Mouse (Mus musculus) left cerebral cortex, postnatal 25 days (tissue): ENCODE results near the gene Ubn1. TPM values are rescaled to one million over a fixed set of nuclear protein-coding genes. Genes with fewer than 3 reads are reported as not detected.

Experiments used
- DNase-seq, 2 experiments: peaks; one replicate each; pipeline ENCODE4 v3.0.0; 2022; ENCODE audit warnings: low spot score in 2 of 2, mixed read lengths in 1 of 2
- intact Hi-C: fragments of 180-260 bp; cut with DNase I; formaldehyde crosslinking; loops from one replicate; pipeline ENCODE4 v1.15.1; 2025
- total RNA-seq, 2 experiments: library from RNA; stranded (reverse); gene quantifications; 2 replicates each; pipeline ENCODE4 v1.2.3; 2021

The Ubn1 gene
- total RNA-seq = 10 to 100 TPM; 43.3 to 48.2 TPM

DNA sequence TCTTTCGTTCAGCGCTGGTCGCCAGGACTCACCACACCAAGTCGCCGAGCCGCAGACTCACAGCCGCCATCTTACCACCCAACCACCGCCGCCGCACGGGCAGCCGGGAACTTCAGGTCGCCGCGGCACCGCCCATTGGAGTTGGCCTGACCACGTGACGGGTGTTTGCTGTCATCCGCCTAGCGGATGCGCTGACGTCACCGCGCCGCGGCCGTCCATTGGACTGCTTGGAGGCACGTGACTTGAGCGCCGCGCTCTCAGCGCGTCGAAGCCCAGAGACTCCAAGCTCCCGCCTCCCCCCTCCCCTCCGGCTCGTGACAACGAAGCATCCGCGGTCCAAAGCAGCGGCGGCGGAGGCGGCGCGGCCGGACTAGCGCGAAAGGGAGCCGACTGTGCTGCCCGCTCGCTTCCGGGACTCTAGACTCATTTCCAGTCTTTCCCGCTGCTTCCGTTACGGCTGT is at the start of gene Ubn1, which contains the start of gene Glyr1:
Ubn1 (plus strand) TSS at position 284 of the 461 bp plus-strand sequence.
Glyr1 (minus strand) TSS at position 90 of the 461 bp plus-strand sequence.
- peak; percentile 100 for DNase-seq
- intact Hi-C loops = loop anchor here (2.0 kb wide), 1 partner anchor 85 kb away; the partner anchor contains the start of gene Anks3

- no peak for DNase-seq
- intact Hi-C loops = no loop called here
These were observed 49.2 kb upstream of the Ubn1 start for GRCm38 (mm10) chr16:5000611-5001010.

DNA sequence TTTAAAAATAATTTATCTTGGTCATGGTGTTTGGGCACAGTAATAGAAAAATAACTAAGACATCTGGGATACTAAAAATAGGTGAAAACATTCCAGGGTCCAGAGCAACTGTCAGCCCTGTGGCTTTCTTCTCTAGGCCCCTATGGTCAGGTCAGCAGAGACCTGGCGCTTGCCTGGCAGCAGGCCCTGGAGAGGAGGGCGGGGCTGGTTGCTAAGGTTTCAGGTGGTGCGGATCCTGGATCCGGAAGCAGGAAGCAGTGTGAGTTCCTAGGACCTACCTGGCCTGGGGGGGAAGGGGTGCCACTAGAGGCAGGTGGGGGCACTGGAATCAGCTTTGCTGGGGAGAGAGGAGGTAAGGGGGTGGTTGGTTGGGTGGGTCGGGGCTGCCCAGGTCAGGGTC is 42.8 kb upstream of the Ubn1 start, which contains the start of gene Smim22:
Smim22 (plus strand) TSS at position 222 of the 400 bp plus-strand sequence.
- no peak for DNase-seq
- intact Hi-C loops = no loop called here

DNA sequence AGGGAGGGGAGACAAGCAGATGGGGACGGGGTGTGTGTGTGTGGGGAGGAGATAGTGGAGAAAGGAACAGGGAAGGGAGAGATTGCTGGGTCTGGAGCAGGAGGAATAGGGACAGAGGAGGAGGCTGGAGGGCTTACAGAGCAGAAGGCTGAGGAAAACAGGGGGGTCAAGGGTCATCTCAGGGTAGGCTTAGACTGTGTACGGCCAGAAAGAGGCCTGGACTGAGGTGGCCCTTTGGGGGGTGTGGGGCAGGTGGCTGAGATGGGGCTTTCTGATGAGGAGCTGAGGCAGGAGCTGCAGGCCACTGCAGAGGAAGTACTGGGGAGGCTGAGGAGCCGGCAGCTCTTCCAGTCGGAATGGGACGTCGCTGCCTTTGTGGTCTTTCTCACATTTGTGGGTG is 42.4 kb upstream of the Ubn1 start:
- DNase-seq = no peak
- intact Hi-C loops = no loop called here

GRCm38 (mm10) chr16:5008076-5008475 is 41.8 kb upstream of the Ubn1 start:
- intact Hi-C loops = no loop called here
- no peak for DNase-seq

- intact Hi-C loops = no loop called here
- no peak for DNase-seq
These were observed 39.4 kb upstream of the Ubn1 start for GRCm38 (mm10) chr16:5010371-5010935.

DNA sequence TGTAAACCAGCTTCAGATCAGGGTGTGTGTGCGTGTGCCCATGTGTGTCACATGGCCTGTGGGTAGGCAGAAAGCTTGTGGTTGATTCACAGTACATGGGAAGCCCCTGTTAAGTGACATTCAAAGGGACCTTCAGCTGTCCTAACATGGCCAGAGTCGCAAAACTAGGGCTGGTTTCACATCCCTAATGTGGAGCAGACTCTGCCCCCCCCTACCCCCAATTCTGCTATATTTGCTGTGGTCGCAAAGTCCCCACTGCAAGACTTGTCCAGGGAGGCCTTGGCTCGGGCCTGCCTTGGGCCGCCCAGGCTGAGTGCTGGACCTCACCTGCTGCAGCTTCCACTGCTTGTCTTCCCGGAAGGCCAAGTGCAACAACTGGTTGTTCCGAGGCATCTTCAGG is 38.6 kb upstream of the Ubn1 start:
- intact Hi-C loops = no loop called here
- no peak for DNase-seq

DNA sequence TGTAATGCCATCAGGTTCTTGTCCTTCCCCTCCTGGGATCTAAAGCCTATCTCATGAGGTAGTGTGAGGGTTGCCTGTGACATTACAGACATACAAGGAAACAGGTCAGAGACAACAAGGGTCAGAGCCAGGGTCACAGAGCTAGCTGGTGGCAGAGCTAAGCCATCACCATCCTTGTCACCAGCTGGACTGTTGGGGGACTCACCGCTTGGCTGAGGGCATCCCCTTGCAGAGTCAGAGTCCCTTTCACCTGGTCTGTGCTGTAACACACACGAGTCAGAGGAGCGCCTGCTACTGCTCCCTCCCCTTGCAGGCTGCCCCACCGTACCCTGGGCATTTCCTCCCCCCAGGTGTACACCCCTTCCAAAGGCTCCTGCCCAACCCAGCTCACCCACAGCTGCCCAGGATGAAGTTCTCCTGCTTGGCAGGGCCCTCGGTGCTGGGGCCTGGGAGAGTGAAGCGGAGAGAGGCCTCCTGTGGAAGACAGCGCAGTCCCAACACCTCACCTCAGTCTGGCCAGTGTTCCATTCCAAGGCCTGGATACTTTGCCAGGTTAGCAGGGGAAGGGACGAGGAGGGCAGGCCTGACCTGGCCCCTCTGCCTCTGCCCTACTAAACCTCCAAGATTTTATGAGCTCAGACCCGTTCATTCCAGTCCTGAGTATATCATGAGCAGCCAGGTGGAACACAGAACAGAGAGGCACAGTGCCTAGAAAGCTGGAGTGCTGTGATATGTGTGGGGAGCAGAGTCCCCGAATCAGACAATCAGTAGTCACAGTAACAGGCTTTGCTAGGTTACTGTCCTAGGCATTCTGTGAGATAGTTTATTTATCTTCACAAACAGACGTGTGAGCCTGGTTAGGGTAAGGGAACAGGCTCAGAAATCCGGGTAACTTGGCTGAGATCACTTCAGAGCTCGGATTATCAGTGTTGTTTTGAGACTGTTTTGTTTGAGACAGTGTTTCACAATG is 37.5 kb upstream of the Ubn1 start:
- intact Hi-C loops = loop anchor here (2.0 kb wide), 2 partner anchors 36 to 48 kb away; partner anchors contain the start of gene Anks3
- DNase-seq = no peak

- peak; percentile 99 to 100 for DNase-seq
- intact Hi-C loops = loop anchor here (2.0 kb wide), 2 partner anchors 36 to 48 kb away; partner anchors contain the start of gene Anks3
These were observed 36.6 kb upstream of the Ubn1 start, which contains the start of gene Rogdi for GRCm38 (mm10) chr16:5013054-5013838. Gene Rogdi (minus strand): TSS chr16:5013553.

GRCm38 (mm10) chr16:5014578-5014977 is 35.3 kb upstream of the Ubn1 start:
- no peak for DNase-seq
- intact Hi-C loops = no loop called here

- intact Hi-C loops = no loop called here
- DNase-seq = no peak
These were observed 25.8 kb upstream of the Ubn1 start for GRCm38 (mm10) chr16:5024021-5024420.

GRCm38 (mm10) chr16:5029847-5030246 is 20.0 kb upstream of the Ubn1 start:
- intact Hi-C loops = no loop called here

DNA sequence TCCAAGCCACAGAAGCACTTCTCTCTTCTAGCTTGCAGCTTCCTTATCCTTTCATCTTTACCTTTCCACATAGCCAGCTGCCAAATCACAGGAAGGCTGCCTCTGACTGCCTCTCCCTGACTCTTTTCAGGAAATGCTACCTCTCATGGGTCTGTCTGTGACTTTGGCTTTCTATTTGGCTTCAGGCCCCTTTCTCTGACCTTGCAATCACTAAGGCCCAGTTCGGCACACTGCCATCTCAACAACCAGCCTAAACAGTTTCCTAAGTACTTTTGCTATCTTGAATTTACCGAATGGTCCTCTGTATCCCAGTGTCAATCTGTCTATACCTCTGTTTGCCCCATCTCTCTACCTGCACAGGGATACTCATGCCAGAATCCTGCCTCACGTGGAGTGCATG is 14.3 kb upstream of the Ubn1 start:
- no peak for DNase-seq
- intact Hi-C loops = no loop called here

More at GRCm38 (mm10) chr16:5029847-5030246, 20.0 kb upstream of the Ubn1 start:
- no peak for DNase-seq

DNA sequence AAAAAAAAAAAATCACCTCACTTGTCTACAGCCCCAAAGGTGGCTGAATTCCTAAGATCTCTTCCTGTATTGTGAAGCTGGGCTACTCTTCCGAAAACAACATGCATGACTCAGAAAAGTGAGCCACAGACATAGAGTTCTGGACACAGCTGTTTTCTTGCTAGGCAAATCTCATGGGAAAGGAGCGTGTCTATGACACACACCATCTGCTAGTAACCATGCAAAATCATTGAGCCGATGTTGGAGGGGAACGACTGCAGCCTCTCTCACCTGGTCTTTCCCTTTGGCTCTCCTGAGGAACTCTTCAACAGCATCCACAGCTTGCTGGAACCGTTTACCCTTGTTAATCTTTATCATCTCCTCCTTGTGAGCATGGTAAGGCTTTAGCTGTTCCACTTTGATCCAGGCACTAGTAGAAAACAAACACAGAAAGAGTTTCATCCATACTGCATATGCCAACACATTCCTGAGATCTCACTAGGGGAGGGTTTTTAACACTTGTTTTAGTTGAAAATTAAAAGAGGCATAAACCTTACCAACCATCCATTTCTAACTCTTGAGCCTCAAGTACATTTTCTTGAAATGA is 13.1 kb upstream of the Ubn1 start:
- intact Hi-C loops = no loop called here
- DNase-seq = no peak

DNA sequence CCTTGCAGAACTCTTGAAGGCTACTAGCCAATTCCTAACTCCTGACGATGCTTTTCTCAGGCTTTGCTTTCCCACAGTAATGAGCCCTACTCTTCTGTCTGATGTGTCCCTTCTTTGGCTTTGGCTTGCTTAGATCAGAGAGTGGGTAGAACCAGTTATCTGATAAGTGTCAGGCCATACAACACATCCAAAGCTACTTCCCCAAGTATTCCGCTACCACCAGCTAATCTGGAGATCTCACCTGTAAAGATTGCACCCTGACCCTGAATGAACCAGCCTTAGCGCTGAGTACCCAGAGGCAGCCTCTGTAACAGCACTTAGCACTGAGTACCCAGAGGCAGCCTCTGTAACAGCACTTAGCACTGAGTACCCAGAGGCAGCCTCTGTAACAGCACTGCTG is 4.5 kb upstream of the Ubn1 start:
- intact Hi-C loops = no loop called here
- DNase-seq = no peak

GRCm38 (mm10) chr16:5049182-5049773 is 579 bp upstream of the Ubn1 start:
- intact Hi-C loops = loop anchor here (2.0 kb wide), 1 partner anchor 84 kb away; the partner anchor contains the start of gene Anks3
- no peak for DNase-seq

GRCm38 (mm10) chr16:5050251-5051110 is 624 bp downstream of the Ubn1 start:
- DNase-seq = peak; percentile 74 to 75
- intact Hi-C loops = no loop called here

- intact Hi-C loops = loop anchor here (5.0 kb wide), 1 partner anchor 89 kb away; the partner anchor contains the start of gene Sec14l5
- DNase-seq = no peak
These were observed 8.3 kb downstream of the Ubn1 start for GRCm38 (mm10) chr16:5058114-5058513.
